Mouse (Mus musculus) adrenal gland, postnatal 10 days (tissue): ENCODE measurements around the gene Mpst. TPM values are rescaled to one million over a fixed set of nuclear protein-coding genes. Genes with fewer than 3 reads are reported as not detected.

ENCODE experiments used
- DNase-seq: peaks from one replicate; pipeline ENCODE4 v3.0.0; 2021; ENCODE audit warnings: mixed read lengths
- total RNA-seq, 2 experiments: library from RNA; stranded (reverse); gene quantifications; 2 replicates each; pipeline ENCODE4 v1.2.3; 2021

Gene Mpst
- total RNA-seq, 2 experiments from 2014 or later, result 49.1 to 52.0 TPM

- peak; percentile 91 for DNase-seq
Measured at GRCm38 (mm10) chr15:78403896-78404295, 2.3 kb upstream of the Mpst start.

GRCm38 (mm10) chr15:78405098-78405497, 1.1 kb upstream of the Mpst start:
- no peak for DNase-seq

- peak; percentile 96 for DNase-seq
Measured at GRCm38 (mm10) chr15:78405517-78406211, 552 bp upstream of the Mpst start, which contains the start of gene Tst. Gene Tst (minus strand): TSS chr15:78405907.

- DNase-seq, result no peak
Measured at GRCm38 (mm10) chr15:78409570-78410052, 3.4 kb downstream of the Mpst start.

- no peak for DNase-seq
Measured at GRCm38 (mm10) chr15:78413083-78413718, 7.0 kb downstream of the Mpst start.

- no peak for DNase-seq
Measured at GRCm38 (mm10) chr15:78413719-78414117, 7.5 kb downstream of the Mpst start.

- DNase-seq, result no peak
Measured at GRCm38 (mm10) chr15:78414157-78414556, 7.9 kb downstream of the Mpst start.

GRCm38 (mm10) chr15:78416937-78417336, 10.7 kb downstream of the Mpst start:
- no peak for DNase-seq

GRCm38 (mm10) chr15:78420395-78420794, 14.2 kb downstream of the Mpst start:
- no peak for DNase-seq

GRCm38 (mm10) chr15:78422046-78422956, 16.1 kb downstream of the Mpst start:
- DNase-seq, result peak; percentile 91

- DNase-seq, result no peak
Measured at GRCm38 (mm10) chr15:78424507-78424906, 18.3 kb downstream of the Mpst start.

- no peak for DNase-seq
Measured at GRCm38 (mm10) chr15:78425230-78425629, 19.0 kb downstream of the Mpst start.

GRCm38 (mm10) chr15:78428391-78429138, 22.3 kb downstream of the Mpst start, which contains the start of gene Kctd17:
Gene Kctd17 (plus strand): TSS chr15:78428564.
- DNase-seq, result peak; percentile 87

- no peak for DNase-seq
Measured at GRCm38 (mm10) chr15:78429139-78429459, 22.9 kb downstream of the Mpst start.

- no peak for DNase-seq
Measured at GRCm38 (mm10) chr15:78429871-78430622, 23.8 kb downstream of the Mpst start.

- DNase-seq, result no peak
Measured at GRCm38 (mm10) chr15:78430874-78431273, 24.7 kb downstream of the Mpst start.

- DNase-seq, result no peak
Measured at GRCm38 (mm10) chr15:78431541-78432121, 25.4 kb downstream of the Mpst start.

GRCm38 (mm10) chr15:78434896-78435520, 28.8 kb downstream of the Mpst start:
- peak; percentile 68 for DNase-seq

- no peak for DNase-seq
Measured at GRCm38 (mm10) chr15:78435681-78436080, 29.5 kb downstream of the Mpst start.
